Mouse (Mus musculus) CD4-positive, CD25-positive, alpha-beta regulatory T cell (primary cell): ENCODE measurements around the gene Gm20914. TPM values are rescaled to one million over a fixed set of nuclear protein-coding genes. Genes with fewer than 3 reads are reported as not detected.

Experiments
- polyA plus RNA-seq: library from polyadenylated mRNA; unstranded; fragments of 100-300 nt; shearing (Covaris generic); gene quantifications from one replicate; pipeline ENCODE4 v1.2.1, GENCODE M21; 2017

Gm20914 gene
- not detected for polyA plus RNA-seq

DNA sequence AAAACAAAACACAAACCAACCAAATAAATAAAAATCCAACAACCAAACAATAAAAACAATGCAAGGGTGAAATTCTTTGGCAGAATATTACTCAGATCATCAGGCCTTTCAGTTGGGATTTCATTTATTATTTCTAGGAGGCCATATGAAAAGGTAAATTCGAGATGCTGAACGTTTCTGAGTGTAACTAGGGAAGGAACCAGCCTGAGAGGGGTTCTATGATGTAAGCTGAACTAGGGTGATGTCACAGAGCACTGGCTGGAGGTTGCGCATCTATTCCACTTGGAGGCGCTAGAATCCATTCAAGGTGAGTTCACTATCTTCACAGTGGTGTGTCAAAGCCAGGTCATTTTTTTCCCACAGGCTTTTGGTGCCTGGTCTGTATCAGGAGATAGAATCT is at the start of gene Gm20914:
Gm20914 (plus strand) TSS at position 301 of the 400 bp plus-strand sequence.

Other genes starting within 250 kb of the Gm20914 start
- gene Gm21854, start 69.0 kb upstream of the Gm20914 start, polyA plus RNA-seq, result not detected
- gene Gm28171, start 67.4 kb downstream of the Gm20914 start, polyA plus RNA-seq, result not detected
- not detected for gene Gm21778, start 216.5 kb downstream of the Gm20914 start, polyA plus RNA-seq